Mouse (Mus musculus) frontal cortex, postnatal 10 days (tissue): ENCODE measurements at regions not wholly inside any gene's neighbourhood (a gene's known extent, or its start where the extent isn't known, plus 50 kb on each side); places are given as distances from the start of the nearest gene placed in this dataset.

Experiments used
- DNase-seq, 2 experiments: peaks; one replicate each; pipeline ENCODE4 v3.0.0; 2022; ENCODE audit warnings: low spot score in 2 of 2, mixed read lengths in 1 of 2

- DNase-seq = no peak
Observed at GRCm38 (mm10) chr1:75997222-75997621, 451.2 kb downstream of the Slc4a3 start.

- no peak for DNase-seq
Observed at GRCm38 (mm10) chr1:76001124-76001523, 455.1 kb downstream of the Slc4a3 start.

DNA sequence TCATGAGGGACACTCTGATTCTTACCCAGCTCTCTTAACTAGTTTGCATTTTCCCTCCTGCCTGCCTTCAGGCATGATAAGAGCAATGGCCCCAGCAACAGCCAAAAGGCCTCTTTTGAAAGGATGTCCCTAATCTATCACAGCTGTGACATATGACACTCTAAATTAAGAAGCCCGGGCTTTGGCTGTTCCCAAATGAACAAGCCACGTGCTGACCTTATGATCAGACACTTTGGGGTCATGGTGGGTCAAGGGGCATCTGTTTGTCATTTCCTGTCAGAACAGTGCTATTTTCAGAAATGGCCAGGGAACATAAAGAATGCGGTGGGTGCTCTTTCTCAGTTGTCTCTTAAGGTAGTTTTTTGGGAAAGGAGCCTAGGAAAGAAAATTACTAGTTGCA lies 463.5 kb downstream of the Slc4a3 start:
- no peak for DNase-seq

- no peak for DNase-seq
Observed at GRCm38 (mm10) chr1:76010212-76010800, 464.2 kb downstream of the Slc4a3 start.

DNA sequence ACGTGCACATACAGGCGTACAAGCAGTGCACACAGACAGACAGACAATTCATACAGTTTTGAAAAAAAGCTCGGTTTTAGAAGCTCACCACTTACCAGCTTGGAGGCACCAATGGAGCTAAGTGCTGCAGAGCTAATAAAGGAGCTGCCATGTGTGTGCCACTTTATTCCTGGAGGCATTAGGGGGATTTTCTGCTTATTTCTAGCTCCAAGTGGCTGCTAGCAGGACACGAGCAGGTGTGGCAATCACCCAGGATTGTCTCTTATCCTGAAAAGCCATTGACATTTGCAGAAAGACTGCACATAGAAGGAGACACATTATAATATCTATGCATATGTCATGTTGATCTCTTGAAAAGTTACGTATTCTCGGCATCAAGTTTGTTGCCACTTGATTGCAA lies 472.5 kb downstream of the Slc4a3 start:
- DNase-seq = no peak

DNA sequence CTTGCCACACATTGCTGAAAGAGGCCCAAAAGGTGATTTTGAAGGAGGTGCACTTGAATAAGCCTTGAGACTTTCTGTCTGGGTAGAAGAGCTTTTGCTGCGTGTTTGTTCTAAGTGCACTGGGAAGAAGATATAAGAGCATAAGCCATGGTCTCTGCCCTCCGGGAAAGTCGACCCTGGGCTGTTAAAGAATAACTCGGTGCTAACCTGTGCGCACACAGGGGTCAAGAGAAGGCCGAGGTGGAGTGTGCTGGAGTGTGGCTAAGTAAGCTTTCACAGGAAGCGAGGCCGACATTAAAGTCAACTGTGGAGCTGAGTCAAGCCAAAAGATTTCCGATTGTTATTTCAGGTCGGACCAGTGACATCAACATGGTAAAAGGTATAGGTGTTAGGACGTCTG lies 473.0 kb downstream of the Slc4a3 start:
- DNase-seq = no peak

DNA sequence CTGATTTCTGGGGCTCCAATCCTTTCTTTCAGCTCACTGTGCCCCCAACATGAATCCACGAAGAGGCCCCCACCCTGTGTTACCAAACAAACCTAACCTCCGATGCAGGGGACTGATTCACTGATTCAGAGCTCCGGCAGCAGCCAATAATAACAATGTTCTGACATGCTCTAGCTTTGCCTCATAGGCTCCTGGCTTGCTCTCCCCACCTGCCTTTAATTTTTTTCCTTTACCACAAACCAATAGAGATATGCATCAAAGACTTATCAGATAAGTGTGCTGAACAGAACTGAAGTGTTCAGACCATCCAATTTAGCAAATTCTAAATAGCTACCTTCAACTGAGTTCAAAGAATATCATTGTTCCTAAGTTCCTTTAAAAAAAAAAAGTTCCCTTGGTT lies 478.6 kb downstream of the Slc4a3 start:
- no peak for DNase-seq

DNA sequence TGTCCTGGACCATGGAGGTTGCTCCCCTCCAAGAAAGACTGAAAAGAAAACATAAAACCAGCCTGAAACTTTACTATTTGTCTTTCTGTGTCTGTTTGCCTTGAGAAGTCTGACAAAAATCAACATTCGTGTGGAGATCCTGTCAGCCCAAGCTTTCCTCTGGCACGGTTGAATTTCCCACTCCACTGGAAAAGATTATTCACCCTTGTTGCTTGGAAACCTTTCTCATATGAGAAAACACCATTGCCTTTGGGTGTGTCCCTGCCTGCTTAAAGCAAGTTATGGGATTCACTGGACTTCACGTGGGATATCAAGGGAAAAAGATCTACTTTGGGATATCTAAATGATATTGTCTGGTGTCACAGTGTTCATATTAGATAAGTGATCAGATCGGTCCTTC lies 479.3 kb downstream of the Slc4a3 start:
- no peak for DNase-seq

DNA sequence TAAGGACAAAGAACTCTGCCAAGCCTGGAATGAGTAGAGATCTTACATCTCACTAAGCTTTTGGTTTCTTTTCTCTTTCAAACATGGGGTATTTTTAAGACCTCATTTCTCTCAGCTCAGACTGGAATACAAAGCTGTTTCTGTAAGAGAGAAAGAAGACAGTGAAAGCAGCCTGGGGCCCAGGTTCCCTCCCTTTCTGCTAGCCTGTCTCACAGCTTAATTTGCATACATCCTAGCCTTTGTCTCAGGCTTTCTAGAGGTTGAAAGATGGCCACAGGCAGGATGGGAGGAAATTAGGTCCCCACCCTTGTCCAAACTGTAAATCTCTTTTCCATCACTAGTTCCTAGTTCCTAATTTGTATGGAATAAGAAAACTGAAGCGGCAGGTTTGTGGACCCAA lies 483.0 kb downstream of the Slc4a3 start:
- no peak for DNase-seq

DNA sequence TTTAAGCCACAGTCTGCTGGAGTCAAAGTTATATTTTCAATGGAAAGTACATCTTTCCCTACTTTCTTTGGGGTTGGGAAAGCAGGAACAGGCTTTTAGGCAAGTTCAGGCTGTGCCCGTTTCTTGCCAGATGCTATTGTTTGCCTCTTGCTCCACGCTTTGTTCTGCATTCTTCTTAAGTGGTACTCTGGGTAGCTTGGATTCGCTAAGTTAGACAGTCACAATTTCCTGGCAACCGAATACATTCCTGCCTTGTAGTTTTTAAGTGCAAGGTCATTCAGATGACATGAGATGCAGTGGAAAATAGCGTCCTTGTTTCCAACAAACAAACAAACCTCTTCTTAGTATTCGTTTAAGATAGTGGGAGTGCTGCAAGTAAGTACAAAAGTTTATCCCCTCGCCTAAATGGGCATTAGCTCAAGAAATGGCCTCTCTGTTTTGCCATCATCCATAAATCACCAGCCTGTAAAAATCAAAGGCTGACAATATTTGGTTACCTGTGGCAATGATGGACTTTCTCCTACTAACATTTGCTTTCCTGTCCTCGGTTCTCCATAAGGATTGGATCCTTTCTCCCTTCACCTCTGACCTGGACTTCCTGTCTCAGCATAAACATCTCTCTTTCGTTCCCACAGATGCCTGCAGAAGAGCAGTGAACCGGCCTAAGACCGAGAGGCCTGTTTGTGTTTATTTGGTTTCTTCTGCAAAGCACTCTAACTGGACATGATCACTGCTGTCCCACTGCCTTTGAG lies 485.3 kb downstream of the Slc4a3 start:
- no peak for DNase-seq

DNA sequence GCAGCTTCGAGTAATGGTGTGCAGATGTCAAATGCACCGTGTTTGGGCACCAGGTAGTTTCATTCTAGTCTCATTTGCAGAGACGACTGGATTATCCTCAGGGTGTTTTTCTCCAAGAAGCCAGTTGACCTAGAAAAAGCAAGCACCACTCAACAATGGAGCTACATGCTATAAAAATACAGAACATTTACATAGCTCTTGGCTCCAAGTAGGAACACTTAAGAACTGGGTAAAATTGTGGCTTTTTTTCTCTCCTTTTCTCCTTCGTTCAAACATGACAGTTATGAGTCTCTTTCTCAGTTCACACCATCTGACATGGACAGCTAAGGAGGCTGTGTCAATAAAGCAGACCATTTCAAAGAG lies 485.8 kb downstream of the Slc4a3 start:
- DNase-seq = no peak

- no peak for DNase-seq
Observed at GRCm38 (mm10) chr1:76032626-76033025, 486.6 kb downstream of the Slc4a3 start.

DNA sequence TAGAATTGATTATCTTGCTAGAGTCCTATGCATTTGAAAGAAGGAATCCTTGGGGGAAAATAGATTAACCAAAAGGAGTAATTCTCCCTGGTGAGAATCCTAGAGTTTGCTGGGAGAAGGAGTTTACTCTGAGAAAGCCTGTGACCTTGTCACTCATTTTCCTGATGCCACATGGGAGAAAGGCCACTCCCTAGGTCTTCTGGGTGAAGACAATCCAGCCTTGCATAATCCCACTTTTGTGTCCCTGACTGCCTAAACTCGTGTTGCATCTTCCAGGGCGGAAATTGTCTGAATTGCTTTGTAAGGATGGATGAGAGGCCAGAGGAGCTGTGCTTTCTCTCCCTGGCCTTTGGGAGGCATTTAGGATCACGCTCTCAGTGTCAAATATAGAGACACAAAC lies 490.2 kb downstream of the Slc4a3 start:
- no peak for DNase-seq

- peak; percentile 45 to 49 for DNase-seq
Observed at GRCm38 (mm10) chr1:76039029-76039655, 493.1 kb downstream of the Slc4a3 start.

- no peak for DNase-seq
Observed at GRCm38 (mm10) chr1:76039661-76040060, 493.6 kb downstream of the Slc4a3 start.

DNA sequence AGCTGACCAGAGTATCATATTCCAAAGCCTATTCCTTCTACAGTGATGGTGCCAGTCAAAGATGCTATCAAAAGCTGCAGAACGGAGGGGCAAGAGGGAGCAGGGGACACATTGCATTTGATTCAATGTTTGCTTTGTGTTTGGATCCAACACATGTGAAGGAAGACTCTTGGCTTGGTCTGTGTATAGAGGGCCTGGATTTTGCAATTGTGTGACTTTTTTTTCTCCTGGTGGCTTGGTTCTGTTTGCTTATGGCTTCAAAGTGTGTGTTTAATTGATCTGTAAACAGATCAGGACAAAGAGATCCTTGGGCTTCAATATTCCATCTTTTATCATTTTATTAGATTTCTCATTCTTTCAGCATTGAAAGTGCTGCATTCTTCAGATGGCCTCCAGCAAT lies 504.2 kb downstream of the Slc4a3 start:
- no peak for DNase-seq

GRCm38 (mm10) chr1:76053378-76054171 lies 507.5 kb downstream of the Slc4a3 start:
- no peak for DNase-seq

DNA sequence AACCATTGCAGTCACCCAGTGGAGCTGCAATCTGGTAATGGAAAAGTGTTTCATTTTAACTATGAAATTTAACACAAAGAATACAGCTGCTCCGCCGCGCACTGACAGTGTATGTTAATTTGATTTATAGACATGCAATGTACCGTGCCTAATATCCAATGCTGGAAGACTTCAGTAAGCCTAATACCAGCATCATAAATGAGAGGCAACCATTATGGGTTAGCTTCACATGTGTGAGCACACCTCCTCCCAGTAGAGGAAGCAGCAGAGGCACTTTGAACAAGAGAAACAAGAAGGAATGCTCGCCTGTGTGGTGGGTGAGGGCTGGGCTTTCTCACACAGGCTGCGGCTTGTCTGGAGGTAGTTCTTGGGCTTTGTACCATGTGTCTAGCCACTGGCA lies 519.7 kb downstream of the Slc4a3 start:
- no peak for DNase-seq

GRCm38 (mm10) chr1:76070831-76071321 lies 524.8 kb downstream of the Slc4a3 start:
- peak; percentile 56 to 80 for DNase-seq

- no peak for DNase-seq
Observed at GRCm38 (mm10) chr1:76075213-76075612, 529.1 kb downstream of the Slc4a3 start.

DNA sequence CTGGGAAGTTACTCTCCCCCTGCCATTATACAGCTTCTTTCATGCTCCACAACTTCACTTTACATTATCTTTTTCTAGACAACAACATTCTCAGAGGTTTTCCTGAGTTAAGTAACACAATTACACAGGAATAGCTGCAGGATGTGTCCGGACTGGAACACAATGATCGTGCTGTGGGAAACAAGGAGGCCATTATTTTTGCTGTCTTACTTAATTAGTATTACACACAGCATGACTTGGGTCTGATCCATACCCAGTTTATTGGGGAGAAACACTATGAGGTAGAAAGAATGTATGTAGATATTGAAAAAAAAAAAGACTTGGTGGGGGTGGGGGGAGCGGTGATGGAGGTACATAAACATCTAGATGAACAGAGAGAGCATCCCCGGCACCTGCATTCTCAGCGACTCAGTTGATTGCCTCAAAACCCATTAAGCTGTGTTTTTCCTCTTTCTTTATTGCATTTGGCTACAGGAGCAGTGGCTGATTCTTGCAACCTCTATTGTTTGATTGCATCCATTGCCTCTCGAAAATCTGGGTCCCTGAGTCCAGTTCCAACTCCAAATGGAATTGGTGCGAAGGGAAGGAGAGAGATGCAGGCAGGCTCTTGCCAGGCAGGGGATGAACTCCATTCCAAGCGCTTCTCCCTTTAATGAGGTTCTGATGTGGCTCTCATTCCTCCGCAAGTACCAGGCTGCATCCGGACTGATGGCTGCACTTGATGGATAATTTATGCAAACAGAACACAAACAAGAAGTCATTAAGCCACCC lies 529.8 kb downstream of the Slc4a3 start:
- no peak for DNase-seq

GRCm38 (mm10) chr1:76080241-76080640 lies 534.2 kb downstream of the Slc4a3 start:
- DNase-seq = no peak
